Mouse (Mus musculus): Measurements from ENCODE around the gene Dsp. TPM values are rescaled to one million over a fixed set of nuclear protein-coding genes. Genes with fewer than 3 reads are reported as not detected.

Dsp gene
- polyA plus RNA-seq (2015; fragmentation: Nextera tagmentation; extraction: Ambion mirVana) = 0.59 and 1.2 TPM in 2 replicates

DNA sequence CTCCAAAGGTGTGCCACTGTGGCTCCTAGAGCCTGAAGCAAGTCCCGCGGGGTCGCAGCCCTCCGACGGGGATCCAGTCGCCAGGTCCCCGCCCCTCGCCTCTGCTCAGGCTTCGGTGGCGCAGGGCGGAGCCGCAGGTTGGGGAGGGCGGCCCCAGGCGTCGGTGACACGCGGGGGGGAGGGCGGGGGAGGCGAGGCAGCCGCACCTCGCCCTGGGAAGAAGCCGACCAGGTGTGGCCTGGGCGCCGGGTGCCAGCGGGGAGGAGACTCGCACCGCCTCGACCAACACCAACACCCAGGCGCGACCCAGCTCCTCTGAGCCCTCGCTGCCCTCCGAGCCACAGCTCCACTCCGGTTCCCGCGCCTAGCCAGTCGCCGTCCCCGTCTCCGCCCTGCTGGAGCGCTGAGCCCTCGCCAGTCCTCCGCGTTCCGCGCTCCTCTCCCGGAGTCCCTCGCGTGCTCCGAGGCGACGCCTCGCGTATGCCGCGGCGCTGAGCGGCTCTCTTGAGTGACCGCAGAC is at the start of gene Dsp:
Gene Dsp, plus strand, starts transcription at position 226 of the 520 bp plus-strand sequence.

DNA sequence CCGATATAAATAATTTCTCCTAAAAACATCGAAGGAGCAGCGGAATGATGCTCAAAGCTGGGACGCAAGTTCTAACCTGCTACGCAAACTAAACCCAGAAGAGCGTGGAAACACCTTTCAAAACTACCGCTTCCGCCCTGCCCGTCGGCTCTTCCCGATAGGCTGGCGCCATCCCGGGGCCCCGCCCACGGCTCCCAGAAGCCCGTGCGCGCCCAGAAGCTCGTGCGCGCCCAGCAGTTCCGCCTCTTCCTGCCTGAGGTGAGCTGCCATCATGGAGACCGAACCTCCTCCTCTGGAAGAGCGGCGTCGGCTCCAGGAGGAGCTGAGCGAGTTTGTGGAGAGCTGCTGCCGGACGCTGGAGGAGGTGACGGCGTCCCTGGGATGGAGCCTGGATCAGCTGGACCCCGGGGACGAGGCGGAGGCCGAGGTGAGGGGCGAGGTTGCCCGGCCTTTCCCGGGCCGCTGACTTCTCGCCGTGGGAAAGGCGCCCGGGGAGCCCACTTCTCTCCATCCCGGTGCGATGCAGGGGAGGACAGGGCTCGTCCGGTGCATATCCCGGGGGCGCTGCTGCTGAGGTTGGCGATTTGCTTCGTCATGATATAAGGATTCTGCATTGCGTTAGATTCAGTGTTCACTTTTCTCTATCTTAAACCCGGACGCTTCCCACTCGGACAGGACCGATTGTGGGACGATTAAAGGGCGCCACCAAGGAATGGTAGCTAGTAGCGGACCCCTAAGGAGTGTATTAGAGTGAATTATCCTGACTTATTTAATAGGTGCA is 53.8 kb downstream of the Dsp start, which contains the start of gene Snrnp48:
Gene Snrnp48, plus strand, starts transcription at position 237 of the 781 bp plus-strand sequence.

Other genes starting within 250 kb of the Dsp start
- 57.8 and 89.7 TPM in 2 replicates for gene Ssr1, start 157.1 kb upstream of the Dsp start, polyA plus RNA-seq (2015; fragmentation: Nextera tagmentation; extraction: Ambion mirVana)
- 39.2 and 44.3 TPM in 2 replicates for gene Riok1, start 114.3 kb upstream of the Dsp start, polyA plus RNA-seq (2015; fragmentation: Nextera tagmentation; extraction: Ambion mirVana)
- gene Cage1, start 114.2 kb upstream of the Dsp start, polyA plus RNA-seq (2015; fragmentation: Nextera tagmentation; extraction: Ambion mirVana) = 2.9 and 5.6 TPM in 2 replicates
- gene Snrnp48, start 53.6 kb downstream of the Dsp start, polyA plus RNA-seq (2015; fragmentation: Nextera tagmentation; extraction: Ambion mirVana) = 26.7 and 28.9 TPM in 2 replicates
- gene Bmp6, start 193.8 kb downstream of the Dsp start, polyA plus RNA-seq (2015; fragmentation: Nextera tagmentation; extraction: Ambion mirVana) = 2.6 and 3.5 TPM in 2 replicates